Comparison of ENCODE assay signal across 8 mouse cellular contexts in the genomic region with DNA sequence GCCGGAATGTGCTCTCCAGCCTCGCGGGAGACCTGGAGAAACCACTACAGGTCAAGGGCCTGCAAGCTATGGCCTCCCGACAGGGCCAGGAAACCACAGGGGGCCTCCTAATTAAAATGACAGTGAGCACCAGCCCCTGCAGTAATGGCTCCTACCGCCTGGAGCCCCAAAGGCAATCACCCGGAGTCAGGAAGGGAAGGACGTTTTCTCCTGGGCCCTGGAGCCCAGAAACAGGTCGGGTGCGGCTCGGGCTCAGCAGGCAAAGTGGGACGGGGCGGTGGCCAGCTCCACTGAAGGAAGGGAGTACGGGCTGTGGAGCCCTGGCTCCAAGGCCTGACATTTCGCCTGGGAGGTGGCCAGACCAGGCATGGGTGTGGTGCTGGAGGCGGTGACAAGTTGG. TPM values are rescaled to one million over a fixed set of nuclear protein-coding genes. Genes with fewer than 3 reads are reported as not detected.
DNase-seq lines count a peak whose midpoint lies in the region; ATAC-seq and TF ChIP-seq lines count a peak whose summit lies in the region.

No protein-coding gene starts in this region.

- H3K36me3 ChIP-seq in E14TG2a.4 (ENCODE audit: insufficient read depth, low read length) = no peaks in the 10 kb centered on the region
- H3K36me3 ChIP-seq in kidney, embryonic 16.5 days (ENCODE audit: insufficient read depth, low read length) = no peaks in the 10 kb centered on the region
- peaks cover 31% of the 10 kb centered on the region for H3K36me3 ChIP-seq in midbrain, postnatal 0 days (ENCODE audit: insufficient read depth, low read length)

- H3K27me3 ChIP-seq in E14TG2a.4 (ENCODE audit: insufficient read depth, low read length) = peaks cover 31% of the 10 kb centered on the region
- H3K27me3 ChIP-seq in kidney, embryonic 16.5 days (ENCODE audit: insufficient read depth, low read length) = no peaks in the 10 kb centered on the region
- H3K27me3 ChIP-seq in midbrain, postnatal 0 days (ENCODE audit: insufficient read depth, low read length) = no peaks in the 10 kb centered on the region

- WGBS in kidney, embryonic 16.5 days = 16% methylated on average over 15 of the region's 15 CpGs
- WGBS in midbrain, postnatal 0 days = 26% methylated on average over 15 of the region's 15 CpGs

- H3K27ac ChIP-seq in kidney, embryonic 16.5 days (ENCODE audit: low read length) = peak overlapping the region; percentile 70
- H3K27ac ChIP-seq in midbrain, postnatal 0 days (ENCODE audit: low read depth, low read length) = peak overlapping the region; percentile 26; the same call in 1 of the 2 replicates

- DNase-seq in adrenal gland, adult 2 months = peak; percentile 26
- no peak for DNase-seq in adrenal gland, postnatal 4 days (ENCODE audit: low spot score in 2 of 2)
- DNase-seq in heart, adult 9 months (ENCODE audit: low spot score in 2 of 2) = peak; percentile 53
- DNase-seq in midbrain, postnatal 0 days (ENCODE audit: low spot score) = no peak
- no peak for DNase-seq in thymus, postnatal 25 days
- no peak for DNase-seq in frontal cortex, postnatal 14 days (ENCODE audit: low spot score in 2 of 2)

- H3K9ac ChIP-seq in kidney, embryonic 16.5 days (replicated peaks; ENCODE audit: low read length) = peak overlapping the region; percentile 46
- H3K9ac ChIP-seq in midbrain, postnatal 0 days (replicated peaks; ENCODE audit: low read length, poor library complexity, severe bottlenecking) = no peak overlapping the region

- H3K4me2 ChIP-seq in kidney, embryonic 16.5 days (replicated peaks; ENCODE audit: low read depth, low read length) = peak overlapping the region; percentile 2; the same call in 1 of the 2 replicates
- no peak overlapping the region for H3K4me2 ChIP-seq in midbrain, postnatal 0 days (ENCODE audit: low read depth, low read length, poor library complexity, severe bottlenecking)

- H3K9me3 ChIP-seq in E14TG2a.4 (ENCODE audit: low read length) = no peaks in the 10 kb centered on the region
- no peaks in the 10 kb centered on the region for H3K9me3 ChIP-seq in kidney, embryonic 16.5 days (ENCODE audit: low read length)
- H3K9me3 ChIP-seq in midbrain, postnatal 0 days (ENCODE audit: low read length) = no peaks in the 10 kb centered on the region

- TF ChIP-seq CTCF in E14TG2a.4 (conservative IDR thresholded peaks at IDR 0.05; ENCODE audit: low read length) = peak; percentile 32
- TF ChIP-seq CTCF in midbrain, postnatal 0 days (IDR thresholded peaks at IDR 0.05) = no peak

- ATAC-seq in kidney, embryonic 16.5 days (ENCODE audit: low FRiP score, low TSS enrichment) = peak; percentile 56
- no peak for ATAC-seq in midbrain, postnatal 0 days (ENCODE audit: low FRiP score)

- peak overlapping the region; percentile 62 for H3K4me3 ChIP-seq in E14TG2a.4 (replicated peaks; ENCODE audit: low read length)
- H3K4me3 ChIP-seq in kidney, embryonic 16.5 days (ENCODE audit: low read length) = no peak overlapping the region
- H3K4me3 ChIP-seq in midbrain, postnatal 0 days (ENCODE audit: low read depth, low read length) = no peak overlapping the region

- H3K4me1 ChIP-seq in E14TG2a.4 (replicated peaks; ENCODE audit: low read depth, low read length) = peaks cover 94% of the 10 kb centered on the region
- peaks cover 16% of the 10 kb centered on the region for H3K4me1 ChIP-seq in kidney, embryonic 16.5 days (ENCODE audit: insufficient read depth, low read length)
- no peaks in the 10 kb centered on the region for H3K4me1 ChIP-seq in midbrain, postnatal 0 days (ENCODE audit: insufficient read depth, low read length)

RNA-seq across cellular contexts. Expression of a gene that starts 26.5 kb away (rescaled TPM):
- 1 to 10 TPM; 2.3 to 2.7 TPM for total RNA-seq in adrenal gland, adult 2 months (2021)
- 2.5 and 3.1 TPM in 2 replicates for polyA plus RNA-seq in adrenal gland, adult 2 months (2012; rRNA removed)
- 1 to 10 TPM; 6.2 to 9.1 TPM for total RNA-seq in adrenal gland, postnatal 4 days (2021)
- 3.9 and 4.2 TPM in 2 replicates for polyA plus RNA-seq in kidney, embryonic 16.5 days (2015; fragmentation: Nextera tagmentation; extraction: Ambion mirVana)
- total RNA-seq in midbrain, postnatal 0 days (2014; rRNA removed) = 1.7 and 2.2 TPM in 2 replicates
- 0.91 and 0.94 TPM in 2 replicates for polyA plus RNA-seq in midbrain, postnatal 0 days (2015; fragmentation: Nextera tagmentation; extraction: Ambion mirVana)

RNA-seq across cellular contexts. Expression of a gene that starts 37.6 kb away (rescaled TPM):
- total RNA-seq in adrenal gland, adult 2 months (2021) = 1 to 10 TPM; 6.5 to 6.8 TPM
- 8.9 and 10.2 TPM in 2 replicates for polyA plus RNA-seq in adrenal gland, adult 2 months (2012; rRNA removed)
- 1 to 10 TPM; 5.2 to 6.4 TPM for total RNA-seq in adrenal gland, postnatal 4 days (2021)
- polyA plus RNA-seq in kidney, embryonic 16.5 days (2015; fragmentation: Nextera tagmentation; extraction: Ambion mirVana) = 3.2 and 4.2 TPM in 2 replicates
- total RNA-seq in midbrain, postnatal 0 days (2014; rRNA removed) = 29.9 and 40.8 TPM in 2 replicates
- polyA plus RNA-seq in midbrain, postnatal 0 days (2015; fragmentation: Nextera tagmentation; extraction: Ambion mirVana) = 12.8 and 13.7 TPM in 2 replicates

Comparison
In these comparisons a context has a peak if more than half of its experiments do, and no peak if none do; other contexts are left out.
1. DNase-seq: peak in adrenal gland, adult 2 months (single experiment) and heart, adult 9 months (2 of 2); none in adrenal gland, postnatal 4 days (0 of 2), midbrain, postnatal 0 days (single experiment), thymus, postnatal 25 days (single experiment) and frontal cortex, postnatal 14 days (0 of 2).